8 mouse cellular contexts compared by ENCODE assay signal in genomic region chr15:41948347-41949093, GRCm38 (mm10).
DNase-seq lines count a peak whose midpoint lies in the region; ATAC-seq and TF ChIP-seq lines count a peak whose summit lies in the region.

No protein-coding gene starts in this region.

- H3K79me2 ChIP-seq in CH12.LX (replicated peaks; ENCODE audit: control insufficient read depth, extremely low read depth, insufficient read depth, poor library complexity, severe bottlenecking): no peaks in the 10 kb centered on the region

- no peak overlapping the region for H3K9ac ChIP-seq in forebrain, embryonic 11.5 days (ENCODE audit: low read length)
- no peak overlapping the region for H3K9ac ChIP-seq in CH12.LX (ENCODE audit: insufficient read depth, low read depth)
- H3K9ac ChIP-seq in embryonic facial prominence, embryonic 13.5 days: no peak overlapping the region
- no peak overlapping the region for H3K9ac ChIP-seq in midbrain, postnatal 0 days (replicated peaks; ENCODE audit: low read length, poor library complexity, severe bottlenecking)

- H3K4me1 ChIP-seq in forebrain, embryonic 11.5 days (replicated peaks; ENCODE audit: control insufficient read depth, insufficient read depth, low read length): no peaks in the 10 kb centered on the region
- no peaks in the 10 kb centered on the region for H3K4me1 ChIP-seq in forebrain, embryonic 10.5 days
- peaks cover 4 to 17% of the 10 kb centered on the region in 2 experiments; a peak in 3 of 4 replicates for H3K4me1 ChIP-seq in CH12.LX (ENCODE audit: control insufficient read depth in 1 of 2, insufficient read depth in 2 of 2)
- peaks cover 20% of the 10 kb centered on the region for H3K4me1 ChIP-seq in embryonic facial prominence, embryonic 13.5 days
- H3K4me1 ChIP-seq in midbrain, postnatal 0 days (ENCODE audit: insufficient read depth, low read length): no peaks in the 10 kb centered on the region

- TF ChIP-seq EP300 in CH12.LX (IDR thresholded peaks at IDR 0.05; ENCODE audit: low read length): peak; percentile 24; the same call in 1 of the 2 replicates

- H3K4me2 ChIP-seq in forebrain, embryonic 11.5 days (ENCODE audit: low read depth, low read length, severe bottlenecking): no peak overlapping the region
- H3K4me2 ChIP-seq in CH12.LX (ENCODE audit: insufficient read depth, low read depth, poor library complexity, severe bottlenecking): peak overlapping the region; percentile 43; the same call in 1 of the 2 replicates
- peak overlapping the region; percentile 17; the same call in 1 of the 2 replicates for H3K4me2 ChIP-seq in embryonic facial prominence, embryonic 13.5 days
- no peak overlapping the region for H3K4me2 ChIP-seq in midbrain, postnatal 0 days (ENCODE audit: low read depth, low read length, poor library complexity, severe bottlenecking)

- DNase-seq in forebrain, embryonic 11.5 days (ENCODE audit: low spot score): no peak
- DNase-seq in forebrain, embryonic 10.5 days (ENCODE audit: extremely low spot score, low spot score): no peak
- DNase-seq in CH12.LX (ENCODE audit: extremely low read depth): peak; percentile 77
- DNase-seq in kidney, postnatal 14 days: peak; percentile 24
- peak; percentile 49 for DNase-seq in midbrain, postnatal 0 days (ENCODE audit: low spot score)
- no peak for DNase-seq in ovary, postnatal 10 days (ENCODE audit: low spot score)
- DNase-seq in right cerebral cortex, adult 18-20 months: no peak

- H3K27ac ChIP-seq in forebrain, embryonic 11.5 days (ENCODE audit: low read depth, low read length): no peak overlapping the region
- no peak overlapping the region for H3K27ac ChIP-seq in forebrain, embryonic 10.5 days
- H3K27ac ChIP-seq in CH12.LX (ENCODE audit: insufficient read depth, low read depth): no peak overlapping the region
- peak overlapping the region; percentile 5; the same call in 1 of the 2 replicates for H3K27ac ChIP-seq in embryonic facial prominence, embryonic 13.5 days
- H3K27ac ChIP-seq in midbrain, postnatal 0 days (ENCODE audit: low read depth, low read length): no peak overlapping the region

- 52% methylated on average over 4 of the region's 4 CpGs for WGBS in forebrain, embryonic 11.5 days
- whole genome bisulfite sequencing in forebrain, embryonic 10.5 days: 50% methylated on average over 4 of the region's 4 CpGs
- 8% methylated on average over 4 of the region's 4 CpGs for WGBS in embryonic facial prominence, embryonic 13.5 days
- 41% methylated on average over 4 of the region's 4 CpGs for WGBS in midbrain, postnatal 0 days

- TF ChIP-seq POLR2A in CH12.LX (IDR thresholded peaks at IDR 0.05; ENCODE audit: low read depth, low read length): no peak

- TF ChIP-seq CTCF in CH12.LX (conservative IDR thresholded peaks at IDR 0.05 in 1 of 2, IDR thresholded peaks at IDR 0.05 in 1 of 2; ENCODE audit: low read depth in 2 of 2, low read length in 2 of 2): peak; percentile 78 to 80
- peak; percentile 67 for TF ChIP-seq CTCF in midbrain, postnatal 0 days (IDR thresholded peaks at IDR 0.05)

- TF ChIP-seq RAD21 in CH12.LX (IDR thresholded peaks at IDR 0.05; ENCODE audit: low read depth, low read length): peak; percentile 51

- peak; percentile 73; the same call in 1 of the 2 replicates for ATAC-seq in forebrain, embryonic 11.5 days (replicated peaks; ENCODE audit: low FRiP score)
- no peak for ATAC-seq in embryonic facial prominence, embryonic 13.5 days (ENCODE audit: insufficient number of reproducible peaks, insufficient read depth, low FRiP score, low TSS enrichment, low read depth)
- 0 out of 2 replicates have a peak, but pooled peaks have one; percentile 38 for ATAC-seq in midbrain, postnatal 0 days (ENCODE audit: low FRiP score)

- dilution Hi-C loops in CH12.LX (cut with MboI; ENCODE audit: extremely low pct_ligation_motif_present, extremely low pct_unique_long_range_greater_than_20kb, low sequenced_read_pairs): no loop called here

- H3K27me3 ChIP-seq in forebrain, embryonic 11.5 days (ENCODE audit: control insufficient read depth, insufficient read depth, low read length): no peaks in the 10 kb centered on the region
- no peaks in the 10 kb centered on the region for H3K27me3 ChIP-seq in forebrain, embryonic 10.5 days (ENCODE audit: poor library complexity, severe bottlenecking)
- no peaks in the 10 kb centered on the region for H3K27me3 ChIP-seq in CH12.LX (replicated peaks)
- H3K27me3 ChIP-seq in embryonic facial prominence, embryonic 13.5 days: peaks cover 6% of the 10 kb centered on the region; the same call in 1 of the 2 replicates
- H3K27me3 ChIP-seq in midbrain, postnatal 0 days (ENCODE audit: insufficient read depth, low read length): no peaks in the 10 kb centered on the region

- no peaks in the 10 kb centered on the region for H3K36me3 ChIP-seq in forebrain, embryonic 11.5 days (ENCODE audit: control insufficient read depth, insufficient read depth, low read length)
- H3K36me3 ChIP-seq in forebrain, embryonic 10.5 days (replicated peaks): no peaks in the 10 kb centered on the region
- H3K36me3 ChIP-seq in CH12.LX (replicated peaks in 1 of 2; ENCODE audit: control insufficient read depth in 1 of 2, insufficient read depth in 1 of 2, low read length in 1 of 2): no peaks in the 10 kb centered on the region
- no peaks in the 10 kb centered on the region for H3K36me3 ChIP-seq in embryonic facial prominence, embryonic 13.5 days
- no peaks in the 10 kb centered on the region for H3K36me3 ChIP-seq in midbrain, postnatal 0 days (ENCODE audit: insufficient read depth, low read length)

- in situ Hi-C loops in CH12.LX (cut with MboI; ENCODE audit: low pct_ligation_motif_present, low pct_unique_long_range_greater_than_20kb, low sequenced_read_pairs): no loop called here

- no peaks in the 10 kb centered on the region for H3K9me3 ChIP-seq in forebrain, embryonic 11.5 days (ENCODE audit: control insufficient read depth, low read length)
- H3K9me3 ChIP-seq in forebrain, embryonic 10.5 days: no peaks in the 10 kb centered on the region
- no peaks in the 10 kb centered on the region for H3K9me3 ChIP-seq in CH12.LX (replicated peaks; ENCODE audit: low read length)
- no peaks in the 10 kb centered on the region for H3K9me3 ChIP-seq in embryonic facial prominence, embryonic 13.5 days
- no peaks in the 10 kb centered on the region for H3K9me3 ChIP-seq in midbrain, postnatal 0 days (ENCODE audit: low read length)

- H3K4me3 ChIP-seq in forebrain, embryonic 11.5 days (ENCODE audit: low read depth, low read length): no peak overlapping the region
- no peak overlapping the region for H3K4me3 ChIP-seq in forebrain, embryonic 10.5 days
- no peak overlapping the region for H3K4me3 ChIP-seq in CH12.LX (replicated peaks in 1 of 3; ENCODE audit: low read depth in 2 of 3, low read length in 2 of 3, poor library complexity in 1 of 3)
- no peak overlapping the region for H3K4me3 ChIP-seq in embryonic facial prominence, embryonic 13.5 days
- no peak overlapping the region for H3K4me3 ChIP-seq in midbrain, postnatal 0 days (ENCODE audit: low read depth, low read length)

TF ChIP-seq in CH12.LX, 34 proteins besides CTCF, POLR2A, EP300 and RAD21:
- 0 out of 2 replicates have a peak, but pooled peaks have one; percentile 23 for TF ChIP-seq TCF12 (IDR thresholded peaks at IDR 0.05; ENCODE audit: low read depth, low read length)
- TF ChIP-seq NELFE (IDR thresholded peaks at IDR 0.05; ENCODE audit: low read depth, low read length): peak; percentile 36; the same call in 1 of the 2 replicates
- TF ChIP-seq MAX (IDR thresholded peaks at IDR 0.05; ENCODE audit: low read length): peak; percentile 93
- TF ChIP-seq USF2 (conservative IDR thresholded peaks at IDR 0.05; ENCODE audit: low read depth, low read length): peak; percentile 36
- peak; percentile 1; the same call in 1 of the 2 replicates for TF ChIP-seq ZNF384 (IDR thresholded peaks at IDR 0.05; ENCODE audit: low read depth, low read length)
- TF ChIP-seq MAZ (IDR thresholded peaks at IDR 0.05; ENCODE audit: low read depth, low read length): no peak
- TF ChIP-seq USF1 (IDR thresholded peaks at IDR 0.05; ENCODE audit: low read depth, low read length): no peak
- 0 out of 2 replicates have a peak, but pooled peaks have one; percentile 12 for TF ChIP-seq JUND (conservative IDR thresholded peaks at IDR 0.05; ENCODE audit: low read depth, low read length)
- peak; percentile 72 for TF ChIP-seq MYC (IDR thresholded peaks at IDR 0.05; ENCODE audit: low read depth, low read length)
- 0 out of 2 replicates have a peak, but pooled peaks have one; percentile 55 for TF ChIP-seq CHD1 (IDR thresholded peaks at IDR 0.05; ENCODE audit: low read depth, low read length)
- TF ChIP-seq KAT2A (IDR thresholded peaks at IDR 0.05; ENCODE audit: insufficient replicate concordance, low read length): no peak
- peak; percentile 31; the same call in 1 of the 2 replicates for TF ChIP-seq SIN3A (IDR thresholded peaks at IDR 0.05; ENCODE audit: low read length)
- TF ChIP-seq IRF4 (IDR thresholded peaks at IDR 0.05; ENCODE audit: low read depth, low read length): 0 out of 2 replicates have a peak, but pooled peaks have one; percentile 11
- peak; percentile 59; the same call in 1 of the 2 replicates for TF ChIP-seq MXI1 (IDR thresholded peaks at IDR 0.05; ENCODE audit: low read depth, low read length)
- TF ChIP-seq SMC3 (IDR thresholded peaks at IDR 0.05; ENCODE audit: low read depth, low read length): peak; percentile 72
- TF ChIP-seq CHD2 (IDR thresholded peaks at IDR 0.05; ENCODE audit: low read length): no peak
- TF ChIP-seq RCOR1 (conservative IDR thresholded peaks at IDR 0.05; ENCODE audit: low read depth, low read length): 0 out of 2 replicates have a peak, but pooled peaks have one; percentile 23
- TF ChIP-seq ETS1 (conservative IDR thresholded peaks at IDR 0.05; ENCODE audit: low read depth, low read length): no peak
- no peak for TF ChIP-seq NRF1 (IDR thresholded peaks at IDR 0.05; ENCODE audit: low read depth, low read length)
TF ChIP-seq in CH12.LX: peak in this region for 13.

Comparison
In these comparisons a context has a peak if more than half of its experiments do, and no peak if none do; other contexts are left out.
1. DNase-seq: peak in CH12.LX (single experiment), kidney, postnatal 14 days (single experiment) and midbrain, postnatal 0 days (single experiment); none in forebrain, embryonic 11.5 days (single experiment), forebrain, embryonic 10.5 days (single experiment), ovary, postnatal 10 days (single experiment) and right cerebral cortex, adult 18-20 months (single experiment).
2. H3K4me2 ChIP-seq: peak in CH12.LX (single experiment) and embryonic facial prominence, embryonic 13.5 days (single experiment); none in forebrain, embryonic 11.5 days (single experiment) and midbrain, postnatal 0 days (single experiment).